Mouse (Mus musculus) megakaryocyte, adult 5-6 weeks (primary cell): ENCODE measurements around the gene Pmf1. TPM values are rescaled to one million over a fixed set of nuclear protein-coding genes. Genes with fewer than 3 reads are reported as not detected.
"Not testable (repeated sequence)": the region's sequence is repeated elsewhere in the genome, so short reads cannot be mapped to it uniquely, and the experiment has no call there.

Source experiments
- ATAC-seq: 2 replicates; pipeline ENCODE4 v1.8.0; 2016; ENCODE audit warnings: mild to moderate bottlenecking, inconsistent platforms; ENCODE audit not compliant: poor library complexity, severe bottlenecking
- total RNA-seq, 2 experiments: library from RNA; stranded (forward) in 1 of 2; stranded (reverse) in 1 of 2; fragments of 153-499, 151-499 nt in 1 of 2; fragments of 221-1000, 200-1000 nt in 1 of 2; gene quantifications; 2 replicates each; pipeline versions ENCODE4 v1.2.3 to v1.2.4; 2015 to 2017

The Pmf1 gene
- total RNA-seq, 2 experiments from 2014 or later: 78.5 to 131 TPM

DNA sequence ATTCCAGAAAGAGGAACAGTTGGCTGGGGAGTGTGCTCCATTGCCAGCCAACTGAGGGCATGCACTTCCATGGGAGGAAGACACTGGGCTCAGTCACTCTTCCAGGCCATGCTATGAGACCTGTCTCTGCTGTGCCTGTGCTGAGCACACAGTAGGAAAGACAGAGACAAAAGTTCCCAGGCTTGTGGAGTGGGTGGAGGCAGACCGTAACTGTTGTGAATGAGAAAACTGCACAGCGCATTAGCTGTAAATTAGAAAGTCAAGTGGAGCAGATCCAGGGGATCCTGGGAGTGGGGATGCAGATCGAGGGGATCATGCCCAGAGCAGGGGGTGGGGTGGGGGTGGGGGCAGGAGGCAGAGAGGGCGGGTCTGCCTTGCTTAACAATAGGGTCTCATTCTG is 29.5 kb upstream of the Pmf1 start:
- ATAC-seq: no peak

DNA sequence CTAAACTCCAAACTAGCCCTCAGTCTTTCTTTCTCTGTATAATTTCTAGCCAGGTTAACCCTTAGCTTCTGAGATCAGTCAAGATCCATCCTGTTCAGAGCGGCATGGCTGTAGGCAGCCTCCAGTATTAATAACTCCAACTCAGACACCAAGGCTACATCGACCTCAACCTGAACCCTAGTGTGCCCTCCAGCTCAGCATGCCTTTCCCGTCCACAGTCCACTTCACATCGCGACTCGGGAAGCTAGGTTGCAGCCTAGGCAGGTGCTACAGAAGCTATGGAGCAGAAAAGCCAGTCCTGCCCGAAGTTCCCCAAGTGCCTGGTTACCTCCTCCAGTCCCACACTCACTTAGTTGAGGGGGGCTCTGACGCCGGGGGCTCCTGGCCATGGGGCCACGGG is 27.3 kb upstream of the Pmf1 start:
- no peak for ATAC-seq

DNA sequence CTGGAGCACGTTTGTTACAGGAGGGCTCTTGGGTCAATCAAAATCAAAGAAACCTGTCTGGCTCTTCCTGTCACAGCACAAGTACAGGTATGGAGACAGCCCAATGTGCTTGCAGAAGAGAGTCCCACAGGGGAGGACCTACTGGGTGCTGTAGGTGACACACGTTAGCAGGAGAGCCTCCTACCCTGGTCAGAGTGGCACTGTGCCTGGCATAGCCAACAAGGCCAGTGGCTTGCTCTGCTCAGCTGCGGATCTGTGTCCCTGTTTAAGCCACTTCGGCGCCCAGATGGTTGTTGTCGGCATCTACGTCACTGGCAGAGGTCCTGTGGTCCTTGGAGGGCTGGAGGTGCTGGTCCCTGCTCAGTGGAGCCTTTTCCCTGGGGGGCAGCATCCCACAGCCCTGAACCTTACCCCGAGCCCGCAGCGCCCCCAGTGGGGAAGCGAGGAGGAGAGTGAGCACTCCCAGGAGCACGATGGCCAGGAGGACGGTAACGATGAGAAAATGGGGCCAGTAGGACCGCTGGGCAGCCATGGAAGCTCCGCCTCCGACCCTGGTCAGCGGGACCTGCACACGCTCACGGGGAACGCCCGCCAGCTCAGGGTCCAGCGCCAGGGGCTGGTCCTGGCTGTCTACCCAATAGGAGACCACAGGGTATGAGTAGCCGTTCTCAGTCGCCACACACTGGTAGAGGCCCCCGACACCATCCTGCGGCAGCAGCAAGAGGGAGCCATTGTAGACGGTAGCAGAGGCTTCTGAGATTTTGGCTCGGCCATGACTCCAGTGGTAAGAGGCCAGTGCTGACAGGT is 26.5 kb upstream of the Pmf1 start:
- ATAC-seq: peak; percentile 28; the same call in 1 of the 2 replicates

DNA sequence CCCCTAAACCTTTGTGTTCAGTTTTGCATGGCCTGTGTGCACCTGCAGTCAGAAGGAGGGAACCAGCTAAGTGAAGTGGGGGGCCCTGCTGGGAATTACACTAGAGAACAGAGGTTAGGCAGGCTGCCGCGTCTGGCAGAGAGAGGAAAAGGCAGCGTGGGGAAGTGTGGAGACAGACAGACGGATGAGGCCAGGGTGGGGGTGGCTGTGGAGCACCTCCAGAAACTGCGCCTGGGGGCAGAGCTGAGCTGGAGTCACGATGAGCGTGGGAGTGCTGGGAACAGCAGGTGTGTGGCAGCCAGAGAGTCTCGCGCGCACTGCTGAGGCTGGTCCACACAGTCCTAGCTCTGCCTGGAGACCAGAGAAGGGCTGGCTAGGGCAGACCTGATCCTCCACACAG is 25.4 kb upstream of the Pmf1 start:
- ATAC-seq: no peak

DNA sequence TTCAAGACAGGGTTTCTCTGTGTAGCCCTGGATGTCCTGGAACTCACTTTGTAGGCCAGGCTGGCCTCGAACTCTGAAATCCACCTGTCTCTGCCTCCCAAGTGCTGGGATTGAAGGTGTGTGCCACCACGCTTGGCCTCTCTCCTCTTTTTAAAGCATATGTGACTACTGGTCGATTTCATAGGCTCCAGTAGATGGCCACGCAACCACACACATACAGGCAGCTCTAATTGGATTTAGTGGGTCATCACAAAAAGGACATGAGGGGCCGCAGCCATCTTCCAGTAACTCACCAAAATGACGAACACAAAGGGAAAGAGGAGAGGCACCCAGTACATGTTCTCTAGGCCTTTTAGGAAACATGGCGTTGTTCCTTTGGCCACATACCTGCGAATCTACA is 18.5 kb upstream of the Pmf1 start:
- not testable (repeated sequence) for ATAC-seq

DNA sequence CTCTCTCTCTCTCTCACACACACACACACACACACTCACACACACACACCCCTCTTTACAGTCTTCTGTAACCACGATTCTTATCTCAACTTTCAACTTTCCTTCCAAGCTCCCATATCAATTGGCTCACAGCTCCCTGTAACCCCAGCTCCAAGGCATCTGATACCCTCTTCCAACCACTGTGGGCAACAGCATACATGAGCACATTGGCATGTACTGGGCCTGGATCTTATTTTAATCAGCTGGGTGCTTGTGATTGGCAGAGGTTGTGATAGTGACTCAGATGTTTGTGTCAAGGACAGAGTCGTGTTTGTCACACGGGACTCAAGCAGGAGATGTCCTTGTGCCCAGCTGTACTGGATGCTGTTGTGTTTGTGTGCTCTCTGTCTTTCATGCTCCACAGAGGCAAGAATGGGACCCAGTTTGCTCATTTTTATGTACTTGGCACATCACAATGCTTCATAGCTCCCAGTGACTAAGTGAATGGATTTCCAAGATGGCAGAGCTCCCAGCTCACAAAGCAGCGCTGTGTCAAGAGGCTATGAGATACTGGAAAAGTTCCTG is 17.3 kb upstream of the Pmf1 start:
- ATAC-seq: no peak

DNA sequence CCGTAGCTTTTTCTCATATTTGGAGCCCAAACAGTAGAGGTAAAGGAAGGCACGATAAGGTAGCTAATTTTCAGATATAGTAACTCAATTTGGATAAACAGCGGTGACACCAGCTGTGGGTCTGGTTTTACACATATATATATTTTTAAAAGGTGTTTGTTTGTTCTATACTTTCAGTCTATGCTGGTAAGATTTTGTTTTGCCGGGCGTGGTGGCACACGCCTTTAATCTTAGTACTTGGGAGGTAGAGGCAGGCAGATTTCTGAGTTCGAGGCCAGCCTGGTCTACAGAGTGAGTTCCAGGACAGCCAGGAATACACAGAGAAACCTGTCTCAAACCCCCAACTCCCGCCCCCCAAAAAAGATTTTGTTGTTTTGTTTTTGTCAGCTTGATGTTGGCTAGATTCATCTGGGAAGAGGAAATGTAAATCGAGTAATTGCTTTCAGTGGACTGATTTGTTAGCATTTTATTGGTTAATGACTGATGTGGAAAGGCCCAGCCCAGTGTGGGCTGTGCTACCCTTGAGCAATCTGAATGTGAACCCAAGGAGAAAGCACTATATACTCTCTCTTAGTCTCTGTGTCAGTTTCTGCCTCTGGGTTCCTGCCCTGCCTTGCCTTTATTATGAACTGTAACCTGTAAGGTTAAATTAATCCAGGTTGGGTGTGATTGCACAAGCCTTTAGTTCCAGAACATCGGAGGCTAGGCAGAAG is 15.7 kb upstream of the Pmf1 start:
- no peak for ATAC-seq

DNA sequence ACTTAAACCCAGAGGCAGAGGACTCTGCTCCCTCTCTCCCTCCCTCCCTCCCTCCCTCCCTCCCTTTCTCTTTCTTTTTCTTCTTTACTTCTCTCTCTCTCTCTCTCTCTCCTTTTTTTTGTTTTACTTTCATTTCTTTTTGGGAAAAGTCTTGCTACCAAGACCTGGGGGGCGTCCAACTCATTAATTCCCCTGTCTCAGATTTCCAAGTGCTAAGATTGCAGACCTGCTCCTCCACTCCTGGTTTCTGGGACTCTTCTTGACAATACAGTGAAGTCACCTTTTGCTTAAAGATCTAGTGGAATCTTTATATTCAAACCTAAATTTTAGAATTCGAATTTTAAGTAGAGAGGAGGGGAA is 15.2 kb upstream of the Pmf1 start:
- no peak for ATAC-seq

DNA sequence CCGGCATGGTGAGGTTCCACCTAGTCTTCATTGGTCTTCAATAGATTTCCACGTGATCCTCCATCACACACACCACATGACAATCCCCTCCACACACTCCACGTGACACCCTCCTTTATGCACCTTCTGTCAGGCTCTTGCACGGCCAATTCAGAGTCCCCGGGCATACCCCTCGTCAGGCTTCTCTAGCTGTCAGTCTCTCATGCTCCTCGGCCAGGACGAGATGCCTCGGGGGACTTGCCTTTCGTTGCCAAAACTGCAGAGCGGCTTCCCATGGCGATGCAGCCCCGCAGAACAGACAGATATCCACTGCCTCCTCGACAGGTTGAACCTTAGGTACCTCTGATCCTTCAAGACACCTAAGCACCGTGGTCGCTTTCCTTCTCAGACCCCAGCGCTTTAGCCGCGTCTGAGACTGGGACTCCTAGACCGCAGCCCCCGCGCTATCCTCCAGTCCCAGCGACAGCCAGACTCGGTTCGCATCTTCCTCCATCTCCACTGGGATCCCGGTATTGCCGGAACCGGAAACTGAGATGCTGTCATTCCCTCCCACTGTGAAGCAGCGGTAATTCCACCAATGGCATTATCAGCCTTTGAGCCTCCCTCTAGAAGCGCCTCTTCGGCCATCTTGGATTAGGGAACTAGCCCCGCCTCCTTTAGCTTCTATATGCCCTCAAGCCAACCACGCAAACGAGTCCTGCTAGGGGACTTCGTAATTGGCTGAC is 14.6 kb upstream of the Pmf1 start, which contains the start of gene Slc25a44:
Gene Slc25a44 (minus strand): TSS at position 535 of the 725 bp plus-strand sequence.
- ATAC-seq: peak; percentile 88

DNA sequence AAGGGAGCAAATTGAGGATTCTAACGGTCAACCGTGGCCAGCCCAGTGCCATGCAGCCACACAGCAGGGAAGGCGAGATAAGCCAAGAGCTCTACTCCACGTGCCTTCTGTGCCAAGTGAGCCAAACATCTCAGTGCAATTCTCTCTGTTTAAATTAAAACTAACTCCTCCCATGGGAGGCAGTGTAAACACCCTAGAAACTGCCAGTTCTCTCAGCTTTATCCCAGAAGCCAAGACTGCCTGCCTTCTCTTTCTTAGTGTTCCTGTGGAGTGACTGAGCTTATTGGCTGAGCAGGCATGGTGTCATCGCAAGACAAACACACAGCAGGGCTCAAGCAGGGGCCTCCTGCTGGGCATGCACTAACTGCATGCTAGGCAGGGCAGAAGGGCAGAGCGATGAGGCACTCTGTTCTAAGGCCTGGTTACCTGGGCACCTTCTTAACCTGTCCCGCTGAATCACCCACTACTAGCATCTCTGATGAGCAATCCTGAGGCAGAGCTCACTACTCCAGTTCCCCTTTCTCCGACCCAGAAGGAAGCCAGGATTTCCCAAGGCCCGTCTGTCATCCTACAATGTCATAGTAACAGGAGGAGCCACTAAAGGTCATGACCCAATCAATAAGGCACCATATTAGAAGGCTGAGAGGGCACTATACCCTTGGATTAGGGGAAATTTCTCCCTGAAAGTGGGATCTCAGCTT is 12.0 kb upstream of the Pmf1 start:
- ATAC-seq: peak; percentile 81

DNA sequence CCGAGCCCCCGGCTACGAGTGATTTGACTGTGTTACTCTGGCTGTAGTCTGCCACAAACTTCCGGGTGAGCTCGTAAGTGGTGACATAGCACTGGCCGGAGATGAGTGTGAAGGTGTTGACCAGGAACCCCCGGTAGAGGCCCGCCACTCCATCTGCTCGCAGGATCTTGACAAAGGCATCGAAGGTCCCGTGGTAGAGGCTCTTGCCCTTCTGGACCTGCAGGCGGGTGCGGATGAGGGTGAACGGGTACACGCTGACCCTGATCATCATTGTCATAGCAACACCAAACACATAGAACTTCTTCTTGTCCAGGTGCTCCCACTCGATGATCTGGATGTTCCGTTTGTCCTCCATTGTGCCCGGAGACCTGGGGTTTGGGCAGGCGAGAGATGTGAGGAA is 10.6 kb upstream of the Pmf1 start:
- ATAC-seq: no peak

DNA sequence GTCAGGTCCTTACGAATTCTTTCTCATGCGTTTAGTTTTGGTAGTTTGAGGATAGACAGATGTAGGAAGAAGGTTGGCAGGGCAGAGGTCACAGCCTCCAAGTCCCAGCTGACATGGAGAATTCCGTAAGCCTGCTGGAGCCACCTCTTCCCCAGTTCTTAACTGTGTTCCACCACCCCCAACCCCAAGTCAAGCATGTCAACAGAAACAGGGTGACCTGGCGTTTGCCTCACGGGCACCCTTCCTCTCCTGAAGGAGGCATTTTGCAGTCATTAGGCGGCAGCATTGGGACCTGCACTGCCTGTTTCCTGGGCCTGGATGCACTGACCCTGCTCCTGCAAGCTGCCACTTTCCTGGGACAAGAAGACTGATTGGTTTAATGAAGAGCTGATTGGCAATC is 7.9 kb upstream of the Pmf1 start:
- ATAC-seq: no peak

DNA sequence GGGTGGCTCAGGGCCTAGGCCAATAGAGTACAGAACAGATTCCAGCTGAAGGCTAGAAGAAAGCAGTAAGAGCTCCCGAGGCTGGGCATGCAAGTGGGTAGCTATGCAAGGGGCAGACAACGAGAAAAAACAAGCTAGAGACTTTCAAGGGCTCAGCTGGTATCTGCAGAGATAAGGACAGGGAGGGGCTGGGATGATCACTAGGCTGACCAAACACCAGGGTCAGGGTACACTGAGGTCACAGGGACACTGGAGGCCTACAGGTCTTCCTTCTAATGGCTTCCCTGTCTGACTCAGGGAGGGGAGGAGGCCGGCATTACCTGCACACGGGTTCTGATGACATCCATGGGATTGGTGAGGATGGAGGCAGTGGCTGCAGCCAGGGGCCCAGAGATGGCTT is 5.5 kb upstream of the Pmf1 start:
- ATAC-seq: no peak

DNA sequence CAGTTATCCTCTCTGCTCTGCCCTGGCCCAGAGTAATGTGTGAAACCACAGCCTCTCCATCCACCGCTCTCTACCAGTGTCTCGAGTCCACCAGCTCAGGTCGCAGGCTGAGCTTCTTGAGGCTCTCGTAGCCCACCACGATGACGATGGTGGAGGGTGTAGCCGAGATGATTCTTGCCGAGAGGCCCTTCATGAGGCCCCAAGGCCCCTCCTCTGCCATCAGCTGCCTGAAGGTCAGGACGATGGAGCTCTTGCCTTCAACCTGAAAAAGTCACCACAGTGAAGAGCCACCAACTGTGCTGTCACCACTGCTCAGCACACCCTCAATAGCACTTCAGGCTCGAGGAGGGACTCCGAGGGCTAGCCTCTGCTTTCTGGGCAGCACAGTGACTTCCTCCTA is 2.5 kb upstream of the Pmf1 start:
- no peak for ATAC-seq

DNA sequence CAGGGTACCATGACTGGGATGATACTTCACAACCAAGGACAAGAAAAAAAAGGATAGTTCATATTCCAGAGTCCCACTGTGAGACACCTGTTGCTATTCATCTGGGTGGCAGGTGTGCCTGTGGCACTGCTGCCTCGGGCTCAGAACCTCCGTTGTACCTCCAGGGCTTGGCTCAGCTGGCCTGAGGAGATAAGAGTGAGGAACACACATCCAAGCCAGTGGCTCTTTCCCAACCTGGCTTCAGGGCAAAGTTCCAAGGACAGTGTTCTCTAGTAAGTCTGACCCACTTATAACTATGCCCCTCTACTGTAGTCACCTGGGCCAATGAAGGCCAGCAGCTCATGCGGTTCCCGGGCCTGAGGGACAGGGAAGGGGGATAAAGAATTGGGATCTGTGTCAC is 1.6 kb upstream of the Pmf1 start:
- ATAC-seq: no peak

DNA sequence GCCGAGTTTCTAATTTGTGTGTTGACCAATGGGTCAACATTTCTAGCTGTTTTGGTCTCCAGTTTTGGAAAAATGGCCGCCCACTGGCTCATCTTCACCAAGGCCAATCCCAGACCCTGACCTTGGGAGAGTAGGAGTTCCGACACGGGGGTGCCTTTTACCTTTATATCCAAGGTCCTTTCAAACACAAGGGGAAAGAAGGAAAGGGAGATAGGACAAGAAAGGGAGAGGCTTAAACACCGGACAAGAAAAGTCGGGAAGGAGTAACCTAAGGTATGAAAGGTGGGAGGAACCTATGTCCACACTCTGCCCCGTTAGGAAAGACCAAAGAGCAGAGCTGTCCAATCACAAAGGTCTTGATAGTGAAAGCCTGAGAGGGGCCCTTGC is 507 bp upstream of the Pmf1 start:
- no peak for ATAC-seq

DNA sequence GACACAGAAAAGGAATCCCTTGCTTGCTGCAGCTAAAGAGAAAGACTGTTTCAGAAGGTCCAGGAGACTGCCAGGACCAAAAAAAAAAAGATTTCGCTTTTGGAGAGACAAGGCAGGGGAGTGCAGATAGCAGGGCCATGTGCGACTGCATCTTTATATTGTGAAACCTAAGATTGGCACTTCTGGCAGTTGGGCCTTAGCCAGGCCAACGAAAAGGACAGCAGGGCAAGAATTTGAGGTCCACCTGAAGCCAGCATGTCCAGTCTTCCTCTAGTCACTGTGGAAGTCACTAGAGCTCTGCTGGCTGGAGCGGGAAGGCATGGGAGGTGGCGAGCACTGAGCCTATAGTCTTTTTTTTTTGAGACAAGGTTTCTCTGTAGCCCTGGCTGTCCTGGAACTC is 1.2 kb downstream of the Pmf1 start:
- ATAC-seq: no peak

DNA sequence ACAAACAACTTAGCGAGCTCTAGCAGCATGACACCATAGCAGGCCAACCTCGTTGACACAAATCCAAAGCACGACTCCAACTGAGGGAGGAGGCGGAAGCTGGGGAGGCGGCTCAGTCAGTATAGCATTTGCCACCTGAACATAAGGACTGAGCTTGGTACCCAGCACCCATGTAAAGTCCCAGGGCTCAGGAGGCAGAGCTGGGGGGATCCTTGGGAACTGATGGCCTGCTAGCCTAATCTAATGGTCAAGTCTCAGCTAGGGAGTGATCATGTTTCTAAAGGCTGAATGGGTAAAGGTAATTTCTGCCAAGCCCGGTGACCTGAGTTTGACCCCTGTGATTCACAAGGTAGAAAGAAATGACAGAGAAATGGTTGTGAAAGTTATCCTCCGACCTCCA is 2.6 kb downstream of the Pmf1 start:
- no peak for ATAC-seq

DNA sequence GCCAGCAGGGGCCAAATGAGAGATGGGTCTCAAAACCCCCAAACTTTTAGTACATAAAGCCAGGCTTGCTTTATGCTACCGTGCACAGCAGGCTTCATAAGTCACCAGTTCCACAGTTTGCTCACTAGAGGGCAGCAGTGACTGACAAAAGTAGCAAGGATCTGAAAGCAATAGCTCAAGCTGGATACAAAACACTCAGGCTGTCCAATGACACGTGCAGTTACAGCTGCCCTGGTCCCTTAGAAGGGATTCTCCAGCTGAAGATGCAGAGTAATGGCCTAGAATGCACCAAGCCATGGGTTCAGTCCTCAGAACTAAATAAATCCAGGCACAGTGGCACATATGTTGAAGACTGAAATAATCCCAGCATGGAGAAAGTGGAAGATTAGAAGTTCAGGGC is 3.0 kb downstream of the Pmf1 start:
- peak; percentile 53 for ATAC-seq

DNA sequence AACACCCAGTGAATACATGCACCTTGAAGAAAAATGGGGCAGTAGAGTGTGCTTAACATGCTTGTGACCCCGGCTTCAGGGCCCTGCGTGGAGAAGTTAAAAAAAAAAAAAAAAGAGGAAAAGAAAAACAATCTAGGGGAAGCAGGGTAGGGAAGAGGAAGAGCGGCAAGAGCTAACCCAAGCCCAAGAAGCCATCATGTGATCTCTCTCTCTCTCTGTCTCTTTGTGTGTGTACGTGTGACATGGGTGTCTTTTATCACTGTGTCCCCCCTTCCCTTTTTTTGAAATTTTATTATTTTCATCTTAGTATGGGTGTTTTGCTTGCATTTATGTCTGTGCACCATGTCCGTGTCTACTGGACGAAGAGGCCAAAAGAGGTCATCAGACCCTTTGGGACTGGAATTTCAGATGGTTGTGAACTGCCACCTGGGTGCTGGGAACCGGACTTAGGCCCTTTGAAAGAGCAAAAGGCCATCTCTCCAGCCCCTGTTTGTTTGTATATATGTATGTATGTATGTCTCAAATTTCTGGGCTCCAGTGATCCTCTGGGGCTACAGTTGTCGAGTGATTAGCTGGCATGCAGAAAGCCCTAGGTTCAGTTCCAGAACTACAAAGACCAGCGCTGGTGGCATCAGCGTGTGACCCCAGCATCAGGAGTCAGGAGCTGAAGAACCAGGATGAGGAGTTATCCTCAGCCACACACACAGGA is 6.5 kb downstream of the Pmf1 start:
- peak; percentile 41; the same call in 1 of the 2 replicates for ATAC-seq
